Mouse (Mus musculus): ENCODE data around the gene Tcf12. TPM values are rescaled to one million over a fixed set of nuclear protein-coding genes. Genes with fewer than 3 reads are reported as not detected.

Gene Tcf12
- total RNA-seq, 2 experiments from 2014 or later, result 41.0 to 50.0 TPM

- intact Hi-C loops (cut with DNase I), result no loop called here
- no peak for DNase-seq (ENCODE audit: extremely low spot score in 1 of 2, low spot score in 2 of 2)
These were observed 236.9 kb downstream of the Tcf12 start for GRCm38 (mm10) chr9:71874761-71875160.

GRCm38 (mm10) chr9:71874035-71874572 lies 237.6 kb downstream of the Tcf12 start:
- intact Hi-C loops (cut with DNase I), result no loop called here

GRCm38 (mm10) chr9:71863338-71863737 lies 248.3 kb downstream of the Tcf12 start:
- intact Hi-C loops (cut with DNase I), result no loop called here
- DNase-seq (ENCODE audit: extremely low spot score in 1 of 2, low spot score in 2 of 2), result no peak

More at GRCm38 (mm10) chr9:71874035-71874572, 237.6 kb downstream of the Tcf12 start:
- DNase-seq (ENCODE audit: extremely low spot score in 1 of 2, low spot score in 2 of 2), result no peak

GRCm38 (mm10) chr9:71861629-71862028 lies 250.0 kb downstream of the Tcf12 start:
- DNase-seq (ENCODE audit: extremely low spot score in 1 of 2, low spot score in 2 of 2), result no peak
- intact Hi-C loops (cut with DNase I), result no loop called here

GRCm38 (mm10) chr9:71857926-71858325 lies 253.7 kb downstream of the Tcf12 start:
- intact Hi-C loops (cut with DNase I), result no loop called here
- DNase-seq (ENCODE audit: extremely low spot score in 1 of 2, low spot score in 2 of 2), result no peak

- no peak for DNase-seq (ENCODE audit: extremely low spot score in 1 of 2, low spot score in 2 of 2)
- intact Hi-C loops (cut with DNase I), result no loop called here
These were observed 257.8 kb downstream of the Tcf12 start for GRCm38 (mm10) chr9:71853904-71854303.

- intact Hi-C loops (cut with DNase I), result no loop called here
- DNase-seq (ENCODE audit: extremely low spot score in 1 of 2, low spot score in 2 of 2), result no peak
These were observed 261.4 kb downstream of the Tcf12 start for GRCm38 (mm10) chr9:71850283-71850682.

GRCm38 (mm10) chr9:71848392-71848791 lies 263.3 kb downstream of the Tcf12 start:
- no peak for DNase-seq (ENCODE audit: extremely low spot score in 1 of 2, low spot score in 2 of 2)
- intact Hi-C loops (cut with DNase I), result no loop called here

- intact Hi-C loops (cut with DNase I), result no loop called here
- DNase-seq (ENCODE audit: extremely low spot score in 1 of 2, low spot score in 2 of 2), result no peak
These were observed 263.8 kb downstream of the Tcf12 start for GRCm38 (mm10) chr9:71847921-71848320.

GRCm38 (mm10) chr9:71841850-71842249 lies 269.8 kb downstream of the Tcf12 start:
- no peak for DNase-seq (ENCODE audit: extremely low spot score in 1 of 2, low spot score in 2 of 2)
- intact Hi-C loops (cut with DNase I), result no loop called here

GRCm38 (mm10) chr9:71837366-71837765 lies 274.3 kb downstream of the Tcf12 start:
- no peak for DNase-seq (ENCODE audit: extremely low spot score in 1 of 2, low spot score in 2 of 2)
- intact Hi-C loops (cut with DNase I), result loop anchor here (10.0 kb wide), 1 partner anchor 567 kb away; no protein-coding TSS in a partner anchor

GRCm38 (mm10) chr9:71836366-71836765 lies 275.3 kb downstream of the Tcf12 start:
- DNase-seq (ENCODE audit: extremely low spot score in 1 of 2, low spot score in 2 of 2), result no peak
- intact Hi-C loops (cut with DNase I), result loop anchor here (10.0 kb wide), 1 partner anchor 568 kb away; no protein-coding TSS in a partner anchor

- intact Hi-C loops (cut with DNase I), result loop anchor here (10.0 kb wide), 1 partner anchor 569 kb away; no protein-coding TSS in a partner anchor
- peak in 1 of 2 experiments; percentile 82 for DNase-seq (ENCODE audit: extremely low spot score in 1 of 2, low spot score in 2 of 2)
These were observed 276.4 kb downstream of the Tcf12 start for GRCm38 (mm10) chr9:71835203-71835815.

GRCm38 (mm10) chr9:71834707-71835106 lies 277.0 kb downstream of the Tcf12 start:
- intact Hi-C loops (cut with DNase I), result loop anchor here (5.0 to 10.0 kb wide), 3 partner anchors 278 to 570 kb away; partner anchors contain the start of gene Tcf12
- DNase-seq (ENCODE audit: extremely low spot score in 1 of 2, low spot score in 2 of 2), result no peak

- peak in 1 of 2 experiments; percentile 76 for DNase-seq (ENCODE audit: extremely low spot score in 1 of 2, low spot score in 2 of 2)
- intact Hi-C loops (cut with DNase I), result loop anchor here (5.0 to 10.0 kb wide), 3 partner anchors 280 to 573 kb away; partner anchors contain the start of gene Tcf12
These were observed 279.6 kb downstream of the Tcf12 start for GRCm38 (mm10) chr9:71831756-71832699.

- DNase-seq (ENCODE audit: extremely low spot score in 1 of 2, low spot score in 2 of 2), result no peak
- intact Hi-C loops (cut with DNase I), result loop anchor here (5.0 to 10.0 kb wide), 3 partner anchors 281 to 574 kb away; partner anchors contain the start of gene Tcf12
These were observed 280.7 kb downstream of the Tcf12 start for GRCm38 (mm10) chr9:71830994-71831393.

GRCm38 (mm10) chr9:71830365-71830764 lies 281.3 kb downstream of the Tcf12 start:
- intact Hi-C loops (cut with DNase I), result loop anchor here (5.0 to 10.0 kb wide), 3 partner anchors 282 to 574 kb away; partner anchors contain the start of gene Tcf12
- no peak for DNase-seq (ENCODE audit: extremely low spot score in 1 of 2, low spot score in 2 of 2)

GRCm38 (mm10) chr9:71829753-71830152 lies 281.9 kb downstream of the Tcf12 start:
- no peak for DNase-seq (ENCODE audit: extremely low spot score in 1 of 2, low spot score in 2 of 2)
- intact Hi-C loops (cut with DNase I), result loop anchor here (5.0 to 10.0 kb wide), 3 partner anchors 283 to 575 kb away; partner anchors contain the start of gene Tcf12

GRCm38 (mm10) chr9:71829137-71829536 lies 282.5 kb downstream of the Tcf12 start:
- intact Hi-C loops (cut with DNase I), result no loop called here
- DNase-seq (ENCODE audit: extremely low spot score in 1 of 2, low spot score in 2 of 2), result no peak

Measured in left cerebral cortex, postnatal 10 days (tissue).